Comparison of ENCODE assay signal across 27 mouse cellular contexts in the genomic region with DNA sequence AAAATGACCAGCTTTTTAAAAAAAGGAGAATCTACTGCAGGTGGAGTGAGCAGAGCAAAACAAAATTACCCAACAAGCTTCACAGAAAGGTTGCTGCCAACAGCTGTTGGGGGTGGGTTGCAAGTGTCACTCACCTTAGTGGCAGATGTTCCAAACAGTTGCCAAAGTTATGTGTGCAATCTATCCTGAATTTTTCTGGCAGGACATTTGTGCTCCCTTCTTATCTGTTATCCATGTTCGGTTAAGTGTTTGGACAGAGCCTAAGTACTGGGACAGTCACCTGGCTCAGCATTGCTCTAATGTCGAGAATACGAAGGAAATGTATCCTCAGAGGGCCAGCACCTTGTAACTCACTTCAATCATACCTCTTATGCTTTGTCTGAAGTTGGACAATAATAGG.
"Had no signal": no experiment of that assay in that cellular context is flagged by ENCODE, and none has a peak within 500 bp of the region (broad histone marks: within the 10 kb centered on the region; RNA-seq: fewer than 3 reads in every experiment).

No protein-coding gene starts in this region.

- H3K27me3 ChIP-seq: embryonic facial prominence, embryonic 12.5 days; embryonic facial prominence, embryonic 13.5 days; embryonic facial prominence, embryonic 15.5 days; forebrain, embryonic 12.5 days; forebrain, embryonic 13.5 days; forebrain, embryonic 15.5 days had no signal

- ATAC-seq: forebrain, embryonic 13.5 days; forebrain, embryonic 14.5 days; forebrain, embryonic 15.5 days; forebrain, embryonic 16.5 days; forebrain, postnatal 0 days had no signal

- H3K9me3 ChIP-seq: embryonic facial prominence, embryonic 10.5 days; embryonic facial prominence, embryonic 12.5 days; embryonic facial prominence, embryonic 13.5 days; embryonic facial prominence, embryonic 15.5 days; forebrain, embryonic 10.5 days; forebrain, embryonic 12.5 days; forebrain, embryonic 13.5 days; forebrain, embryonic 15.5 days had no signal

- H3K27ac ChIP-seq: embryonic facial prominence, embryonic 10.5 days; embryonic facial prominence, embryonic 12.5 days; embryonic facial prominence, embryonic 13.5 days; embryonic facial prominence, embryonic 15.5 days; forebrain, embryonic 10.5 days; forebrain, embryonic 12.5 days; forebrain, embryonic 13.5 days; forebrain, embryonic 15.5 days; gastrocnemius, adult 2 months; heart, adult 2 months had no signal

- H3K4me2 ChIP-seq: embryonic facial prominence, embryonic 12.5 days; embryonic facial prominence, embryonic 13.5 days; embryonic facial prominence, embryonic 15.5 days; forebrain, embryonic 12.5 days; forebrain, embryonic 13.5 days; forebrain, embryonic 15.5 days had no signal

- H3K9ac ChIP-seq: embryonic facial prominence, embryonic 12.5 days; embryonic facial prominence, embryonic 13.5 days; embryonic facial prominence, embryonic 15.5 days; forebrain, embryonic 12.5 days; forebrain, embryonic 13.5 days; forebrain, embryonic 15.5 days; forebrain, postnatal 0 days had no signal

- DNase-seq: cerebellum, adult 8-10 months; cerebellum, adult 9-10 months; cerebellum, adult 9-11 months; cerebellum, postnatal 10 days; cerebellum, postnatal 14 days; cerebellum, postnatal 25 days; cerebellum, postnatal 36 days; embryo, embryonic 11 days; forebrain, postnatal 0 days; gastrocnemius, adult 2 months; gastrocnemius, postnatal 10 days; gastrocnemius, postnatal 14 days; gastrocnemius, postnatal 25 days; gastrocnemius, postnatal 36 days; heart, adult 11 months; heart, adult 2 months had no signal

- H3K4me1 ChIP-seq: embryonic facial prominence, embryonic 12.5 days; embryonic facial prominence, embryonic 13.5 days; embryonic facial prominence, embryonic 15.5 days; forebrain, embryonic 12.5 days; forebrain, embryonic 13.5 days; forebrain, embryonic 15.5 days had no signal

- H3K4me3 ChIP-seq: embryonic facial prominence, embryonic 10.5 days; embryonic facial prominence, embryonic 12.5 days; embryonic facial prominence, embryonic 13.5 days; embryonic facial prominence, embryonic 15.5 days; erythroblast, embryonic 14.5 days; forebrain, embryonic 10.5 days; forebrain, embryonic 12.5 days; forebrain, embryonic 13.5 days; forebrain, embryonic 15.5 days; gastrocnemius, adult 2 months; heart, adult 2 months had no signal

- H3K36me3 ChIP-seq: embryonic facial prominence, embryonic 10.5 days; embryonic facial prominence, embryonic 12.5 days; embryonic facial prominence, embryonic 13.5 days; embryonic facial prominence, embryonic 15.5 days; forebrain, embryonic 10.5 days; forebrain, embryonic 12.5 days; forebrain, embryonic 15.5 days had no signal
